Mouse (Mus musculus): ENCODE measurements around the gene 4833427G06Rik. TPM values are rescaled to one million over a fixed set of nuclear protein-coding genes. Genes with fewer than 3 reads are reported as not detected.
A peak's percentile ranks its signal among the peaks of the same experiment; 100 is the strongest.

Gene 4833427G06Rik
- polyA plus RNA-seq, 1 experiment = 39.0 TPM

- Histone ChIP-seq H3K27me3 (ENCODE audit: control insufficient read depth, insufficient read depth, low read length) (no peaks in the 10 kb centered on the region), H3K4me3 (ENCODE audit: control insufficient read depth, low read depth, low read length) (no peak overlapping the region), H3K4me1 (ENCODE audit: control insufficient read depth, insufficient read depth, low read length) (no peaks in the 10 kb centered on the region; the same call in 1 of the 2 replicates), H3K36me3 (ENCODE audit: control insufficient read depth, insufficient read depth, low read length) (no peaks in the 10 kb centered on the region), H3K27ac (ENCODE audit: control insufficient read depth, insufficient read depth, low read depth, low read length) (no peak overlapping the region)
- TF ChIP-seq POLR2A (IDR thresholded peaks at IDR 0.05; ENCODE audit: control insufficient read depth, low read depth, low read length) (no peak), CTCF (IDR thresholded peaks at IDR 0.05; ENCODE audit: control insufficient read depth, insufficient read depth, insufficient replicate concordance, low read depth, low read length) (no peak)
These were observed 31.1 kb downstream of the 4833427G06Rik start for GRCm38 (mm10) chr9:51070801-51071200.

- H3K27me3 ChIP-seq (ENCODE audit: control insufficient read depth, insufficient read depth, low read length) = no peaks in the 10 kb centered on the region
- H3K4me3 ChIP-seq (ENCODE audit: control insufficient read depth, low read depth, low read length) = no peak overlapping the region
- no peaks in the 10 kb centered on the region for H3K4me1 ChIP-seq (ENCODE audit: control insufficient read depth, insufficient read depth, low read length)
- TF ChIP-seq CTCF (IDR thresholded peaks at IDR 0.05; ENCODE audit: control insufficient read depth, insufficient read depth, insufficient replicate concordance, low read depth, low read length) (no peak), POLR2A (IDR thresholded peaks at IDR 0.05; ENCODE audit: control insufficient read depth, low read depth, low read length) (no peak)
- H3K36me3 ChIP-seq (ENCODE audit: control insufficient read depth, insufficient read depth, low read length) = no peaks in the 10 kb centered on the region
- no peak overlapping the region for H3K27ac ChIP-seq (ENCODE audit: control insufficient read depth, insufficient read depth, low read depth, low read length)
These were observed 33.7 kb downstream of the 4833427G06Rik start for GRCm38 (mm10) chr9:51068202-51068601.

- no peak for TF ChIP-seq POLR2A (IDR thresholded peaks at IDR 0.05; ENCODE audit: control insufficient read depth, low read depth, low read length)
- no peak for TF ChIP-seq CTCF (IDR thresholded peaks at IDR 0.05; ENCODE audit: control insufficient read depth, insufficient read depth, insufficient replicate concordance, low read depth, low read length)
- Histone ChIP-seq H3K27ac (ENCODE audit: control insufficient read depth, insufficient read depth, low read depth, low read length) (no peak within 1 kb of the TSS), H3K27me3 (ENCODE audit: control insufficient read depth, insufficient read depth, low read length) (no peaks in the 10 kb centered on the region), H3K4me3 (ENCODE audit: control insufficient read depth, low read depth, low read length) (no peak within 1 kb of the TSS), H3K36me3 (ENCODE audit: control insufficient read depth, insufficient read depth, low read length) (no peaks in the 10 kb centered on the region), H3K4me1 (ENCODE audit: control insufficient read depth, insufficient read depth, low read length) (no peaks in the 10 kb centered on the region)
These were observed 41.3 kb downstream of the 4833427G06Rik start, which contains the start of gene Btg4 for GRCm38 (mm10) chr9:51060601-51061000. Btg4 (plus strand) TSS chr9:51060901.

- no peaks in the 10 kb centered on the region for H3K36me3 ChIP-seq (ENCODE audit: control insufficient read depth, insufficient read depth, low read length)
- H3K27ac ChIP-seq (ENCODE audit: control insufficient read depth, insufficient read depth, low read depth, low read length) = no peak overlapping the region
- no peaks in the 10 kb centered on the region for H3K4me1 ChIP-seq (ENCODE audit: control insufficient read depth, insufficient read depth, low read length)
- no peak overlapping the region for H3K4me3 ChIP-seq (ENCODE audit: control insufficient read depth, low read depth, low read length)
- no peaks in the 10 kb centered on the region for H3K27me3 ChIP-seq (ENCODE audit: control insufficient read depth, insufficient read depth, low read length)
- no peak for TF ChIP-seq CTCF (IDR thresholded peaks at IDR 0.05; ENCODE audit: control insufficient read depth, insufficient read depth, insufficient replicate concordance, low read depth, low read length)
These were observed 42.8 kb downstream of the 4833427G06Rik start for GRCm38 (mm10) chr9:51058951-51059521.

- Histone ChIP-seq H3K27ac (ENCODE audit: control insufficient read depth, insufficient read depth, low read depth, low read length) (peak overlapping the region; percentile 56), H3K27me3 (ENCODE audit: control insufficient read depth, insufficient read depth, low read length) (no peaks in the 10 kb centered on the region)
These were observed 45.2 kb downstream of the 4833427G06Rik start for GRCm38 (mm10) chr9:51056360-51057324.

GRCm38 (mm10) chr9:51052180-51052579, 49.7 kb downstream of the 4833427G06Rik start:
- Histone ChIP-seq H3K27ac (ENCODE audit: control insufficient read depth, insufficient read depth, low read depth, low read length) (no peak overlapping the region), H3K4me1 (ENCODE audit: control insufficient read depth, insufficient read depth, low read length) (no peaks in the 10 kb centered on the region), H3K27me3 (ENCODE audit: control insufficient read depth, insufficient read depth, low read length) (no peaks in the 10 kb centered on the region), H3K36me3 (ENCODE audit: control insufficient read depth, insufficient read depth, low read length) (no peaks in the 10 kb centered on the region), H3K4me3 (ENCODE audit: control insufficient read depth, low read depth, low read length) (no peak overlapping the region)
- no peak for TF ChIP-seq CTCF (IDR thresholded peaks at IDR 0.05; ENCODE audit: control insufficient read depth, insufficient read depth, insufficient replicate concordance, low read depth, low read length)
- TF ChIP-seq POLR2A (IDR thresholded peaks at IDR 0.05; ENCODE audit: control insufficient read depth, low read depth, low read length) = no peak

More at GRCm38 (mm10) chr9:51056360-51057324, 45.2 kb downstream of the 4833427G06Rik start:
- TF ChIP-seq CTCF (IDR thresholded peaks at IDR 0.05; ENCODE audit: control insufficient read depth, insufficient read depth, insufficient replicate concordance, low read depth, low read length) (no peak), POLR2A (IDR thresholded peaks at IDR 0.05; ENCODE audit: control insufficient read depth, low read depth, low read length) (no peak)
- H3K4me1 ChIP-seq (ENCODE audit: control insufficient read depth, insufficient read depth, low read length) = no peaks in the 10 kb centered on the region
- no peak overlapping the region for H3K4me3 ChIP-seq (ENCODE audit: control insufficient read depth, low read depth, low read length)
- H3K36me3 ChIP-seq (ENCODE audit: control insufficient read depth, insufficient read depth, low read length) = no peaks in the 10 kb centered on the region

GRCm38 (mm10) chr9:51042136-51042535, 59.7 kb downstream of the 4833427G06Rik start:
- Histone ChIP-seq H3K27me3 (ENCODE audit: control insufficient read depth, insufficient read depth, low read length) (no peaks in the 10 kb centered on the region), H3K27ac (ENCODE audit: control insufficient read depth, insufficient read depth, low read depth, low read length) (no peak overlapping the region), H3K4me1 (ENCODE audit: control insufficient read depth, insufficient read depth, low read length) (no peaks in the 10 kb centered on the region), H3K4me3 (ENCODE audit: control insufficient read depth, low read depth, low read length) (no peak overlapping the region), H3K36me3 (ENCODE audit: control insufficient read depth, insufficient read depth, low read length) (no peaks in the 10 kb centered on the region)
- TF ChIP-seq POLR2A (IDR thresholded peaks at IDR 0.05; ENCODE audit: control insufficient read depth, low read depth, low read length) (no peak), CTCF (IDR thresholded peaks at IDR 0.05; ENCODE audit: control insufficient read depth, insufficient read depth, insufficient replicate concordance, low read depth, low read length) (no peak)
